9 mouse cellular contexts compared by ENCODE assay signal in the genomic region with DNA sequence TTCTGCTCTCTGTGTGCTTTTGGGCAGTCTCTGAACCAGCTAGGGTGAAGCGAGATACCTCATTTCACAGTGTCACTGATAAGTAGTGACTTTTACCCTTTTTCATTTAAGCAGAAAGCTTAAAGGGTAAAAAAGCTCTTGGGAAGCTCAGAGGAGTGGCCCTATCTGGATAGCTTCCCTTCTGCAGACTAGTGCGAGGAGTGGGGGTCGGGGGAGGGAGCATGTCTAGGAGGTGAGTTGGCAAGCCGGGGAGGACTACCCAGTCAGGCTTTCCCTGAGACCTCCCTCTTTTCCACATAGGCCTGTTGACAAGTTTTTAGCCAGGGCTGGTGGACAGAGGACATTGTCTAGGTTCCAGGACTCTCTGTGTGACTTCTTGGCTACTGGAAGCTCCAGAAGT. TPM values are rescaled to one million over a fixed set of nuclear protein-coding genes. Genes with fewer than 3 reads are reported as not detected.
DNase-seq lines count a peak whose midpoint lies in the region; ATAC-seq and TF ChIP-seq lines count a peak whose summit lies in the region.
"Had no signal": no experiment of that assay in that cellular context is flagged by ENCODE, and none has a peak within 500 bp of the region (broad histone marks: within the 10 kb centered on the region; RNA-seq: fewer than 3 reads in every experiment).

A gene (plus strand): TSS at position 301 of the 400 bp plus-strand sequence.

- H3K9me3 ChIP-seq in heart, embryonic 15.5 days (replicated peaks): no peaks in the 10 kb centered on the region
- H3K9me3 ChIP-seq in hindbrain, embryonic 14.5 days (ENCODE audit: control insufficient read depth, low read length): no peaks in the 10 kb centered on the region
- H3K9me3 ChIP-seq in midbrain, embryonic 13.5 days: no peaks in the 10 kb centered on the region

- WGBS in heart, embryonic 15.5 days: 39% methylated on average over 4 of the region's 4 CpGs
- 68% methylated on average over 4 of the region's 4 CpGs for WGBS in bone marrow, adult 2 months
- 48% methylated on average over 4 of the region's 4 CpGs for WGBS in hindbrain, embryonic 14.5 days
- 51% methylated on average over 4 of the region's 4 CpGs for WGBS in midbrain, embryonic 13.5 days

- TF ChIP-seq CTCF in bone marrow, adult 2 months (IDR thresholded peaks at IDR 0.05; ENCODE audit: control insufficient read depth, insufficient read depth, low read length): no peak

- H3K4me2 ChIP-seq in heart, embryonic 15.5 days: peak within 1 kb of the TSS; percentile 58
- H3K4me2 ChIP-seq in hindbrain, embryonic 14.5 days (replicated peaks): peak within 1 kb of the TSS; percentile 30
- H3K4me2 ChIP-seq in midbrain, embryonic 13.5 days (replicated peaks): peak within 1 kb of the TSS; percentile 43

- no peak for ATAC-seq in heart, embryonic 15.5 days (replicated peaks; ENCODE audit: insufficient number of reproducible peaks, insufficient read depth, low FRiP score, low read depth)
- ATAC-seq in hindbrain, embryonic 14.5 days (ENCODE audit: low FRiP score): no peak
- no peak for ATAC-seq in midbrain, embryonic 13.5 days

- peaks cover 37% of the 10 kb centered on the region for H3K4me1 ChIP-seq in heart, embryonic 15.5 days (replicated peaks)
- peaks cover 9% of the 10 kb centered on the region for H3K4me1 ChIP-seq in bone marrow, adult 2 months (ENCODE audit: control insufficient read depth, insufficient read depth, low read length)
- H3K4me1 ChIP-seq in hindbrain, embryonic 14.5 days (replicated peaks; ENCODE audit: control insufficient read depth, insufficient read depth, low read length): 0 out of 2 replicates have a peak, but pooled peaks cover 6% of the 10 kb centered on the region
- peaks cover 8% of the 10 kb centered on the region for H3K4me1 ChIP-seq in midbrain, embryonic 13.5 days (replicated peaks)

- H3K9ac ChIP-seq in heart, embryonic 15.5 days: peak within 1 kb of the TSS; percentile 6; the same call in 1 of the 2 replicates
- no peak within 1 kb of the TSS for H3K9ac ChIP-seq in hindbrain, embryonic 14.5 days
- no peak within 1 kb of the TSS for H3K9ac ChIP-seq in midbrain, embryonic 13.5 days (replicated peaks)

- no peaks in the 10 kb centered on the region for H3K27me3 ChIP-seq in heart, embryonic 15.5 days
- H3K27me3 ChIP-seq in hindbrain, embryonic 14.5 days (ENCODE audit: control insufficient read depth, insufficient read depth, low read length): no peaks in the 10 kb centered on the region
- no peaks in the 10 kb centered on the region for H3K27me3 ChIP-seq in midbrain, embryonic 13.5 days

- DNase-seq in heart, postnatal 10 days: no peak
- DNase-seq in hindbrain, embryonic 14.5 days (ENCODE audit: low spot score): no peak
- DNase-seq in layer of hippocampus, adult 8-10 months (ENCODE audit: low spot score in 2 of 2): no peak
- DNase-seq in thymus, postnatal 10 days (ENCODE audit: low spot score in 2 of 2): no peak
- no peak for DNase-seq in layer of hippocampus, postnatal 25 days (ENCODE audit: extremely low spot score in 1 of 2, low spot score in 1 of 2)

- no peak within 1 kb of the TSS for H3K4me3 ChIP-seq in heart, embryonic 15.5 days
- H3K4me3 ChIP-seq in bone marrow, adult 2 months (replicated peaks; ENCODE audit: control insufficient read depth, low read depth, low read length): peak within 1 kb of the TSS; percentile 8
- H3K4me3 ChIP-seq in hindbrain, embryonic 14.5 days (replicated peaks; ENCODE audit: low read length): no peak within 1 kb of the TSS
- no peak within 1 kb of the TSS for H3K4me3 ChIP-seq in midbrain, embryonic 13.5 days (replicated peaks)

- H3K27ac ChIP-seq in heart, embryonic 15.5 days: peak within 1 kb of the TSS; percentile 11; the same call in 1 of the 2 replicates
- H3K27ac ChIP-seq in bone marrow, adult 2 months (ENCODE audit: control insufficient read depth, insufficient read depth, low read depth, low read length, poor library complexity): no peak within 1 kb of the TSS
- H3K27ac ChIP-seq in hindbrain, embryonic 14.5 days: no peak within 1 kb of the TSS
- H3K27ac ChIP-seq in midbrain, embryonic 13.5 days: no peak within 1 kb of the TSS
- H3K27ac ChIP-seq: macrophage had no signal

- intact Hi-C loops in heart, postnatal 10 days (cut with DNase I): loop anchor here (1.0 to 5.0 kb wide), 4 partner anchors 82 to 228 kb away; no protein-coding TSS in a partner anchor

- H3K36me3 ChIP-seq in heart, embryonic 15.5 days: no peaks in the 10 kb centered on the region
- H3K36me3 ChIP-seq in hindbrain, embryonic 14.5 days (replicated peaks; ENCODE audit: control insufficient read depth, insufficient read depth): no peaks in the 10 kb centered on the region
- H3K36me3 ChIP-seq in midbrain, embryonic 13.5 days: no peaks in the 10 kb centered on the region

- no peak for TF ChIP-seq POLR2A in bone marrow, adult 2 months (IDR thresholded peaks at IDR 0.05; ENCODE audit: borderline replicate concordance, control insufficient read depth, low read depth, low read length)

RNA-seq across cellular contexts. Expression of the gene that starts here (rescaled TPM):
- 0.30 and 0.31 TPM in 2 replicates for polyA plus RNA-seq in heart, embryonic 15.5 days (2015; fragmentation: Nextera tagmentation; extraction: Ambion mirVana)
- under 1 TPM in 1 of 2 experiments, not detected in 1; 0.07 TPM for total RNA-seq in heart, postnatal 10 days (2021)
- polyA plus RNA-seq in bone marrow, adult 2 months (2011; ENCODE audit: insufficient read depth, insufficient read length, low replicate concordance, missing spikeins): not detected in 2 replicates
- not detected in 2 replicates for polyA plus RNA-seq in hindbrain, embryonic 14.5 days (2014; fragmentation: Nextera tagmentation; extraction: Ambion mirVana)
- not detected in 2 replicates for polyA plus RNA-seq in midbrain, embryonic 13.5 days (2015; fragmentation: Nextera tagmentation; extraction: Ambion mirVana)
- under 1 TPM; 0.14 to 0.68 (median 0.56) TPM for total RNA-seq in layer of hippocampus, adult 8-10 months (2022)
- total RNA-seq in layer of hippocampus, postnatal 25 days (2021): under 1 TPM; 0.30 to 0.35 TPM
- polyA plus RNA-seq: macrophage had no signal
